Mouse (Mus musculus): ENCODE data around the gene Sptb. TPM values are rescaled to one million over a fixed set of nuclear protein-coding genes. Genes with fewer than 3 reads are reported as not detected.

Sptb gene
- polyA plus RNA-seq, 1 experiment, result 101 TPM

DNA sequence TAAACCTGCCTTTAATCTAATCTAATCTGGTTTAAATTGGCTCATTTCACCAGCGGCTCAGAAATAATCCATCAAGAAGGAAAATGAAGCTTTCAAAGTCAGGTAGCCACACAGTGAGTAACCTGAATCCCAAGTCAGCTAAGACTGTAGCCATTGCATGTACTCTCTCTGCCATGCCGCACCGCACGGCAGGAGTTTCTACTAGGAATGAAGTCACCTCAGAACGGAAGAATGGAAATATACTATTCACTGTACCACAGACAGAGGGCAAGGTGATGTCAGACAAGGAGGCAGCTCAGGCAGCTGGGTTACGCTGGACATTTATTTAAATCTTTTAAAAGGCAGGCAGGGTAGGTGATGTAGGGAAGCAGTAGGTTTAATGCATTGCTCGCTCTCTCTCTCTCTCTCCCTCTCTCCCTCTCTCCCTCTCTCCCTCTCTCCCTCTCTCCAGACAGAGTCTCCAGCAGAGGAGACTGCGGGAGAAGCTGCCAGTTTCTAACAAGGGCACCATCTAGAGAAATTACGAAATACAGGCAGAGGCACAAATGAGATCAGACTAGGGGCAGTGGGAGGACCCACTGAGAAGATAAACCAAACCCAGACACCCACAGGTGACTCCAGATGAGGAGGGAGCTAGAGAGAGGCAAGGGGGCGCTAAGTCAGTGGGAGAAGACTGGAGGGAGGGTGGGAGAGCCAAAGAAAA, 22.7 kb downstream of the Sptb start:
- Histone ChIP-seq H3K4me1 (ENCODE audit: control insufficient read depth, insufficient read depth, low read length) (peaks cover 55% of the 10 kb centered on the region), H3K4me3 (replicated peaks; ENCODE audit: insufficient read depth, low read depth, low read length) (no peak overlapping the region), H3K27me3 (ENCODE audit: control insufficient read depth, insufficient read depth, low read length) (no peaks in the 10 kb centered on the region), H3K27ac (ENCODE audit: insufficient read depth, low read length) (peak overlapping the region; percentile 90)
- TF ChIP-seq CTCF (IDR thresholded peaks at IDR 0.05; ENCODE audit: borderline replicate concordance, insufficient read depth, low read depth, low read length), result no peak
- TF ChIP-seq POLR2A (IDR thresholded peaks at IDR 0.05; ENCODE audit: borderline replicate concordance, insufficient read depth, low read length), result no peak
- WGBS, result 31% methylated on average over 10 of the region's 10 CpGs
- peak in 1 of 2 experiments; percentile 66 for DNase-seq

DNA sequence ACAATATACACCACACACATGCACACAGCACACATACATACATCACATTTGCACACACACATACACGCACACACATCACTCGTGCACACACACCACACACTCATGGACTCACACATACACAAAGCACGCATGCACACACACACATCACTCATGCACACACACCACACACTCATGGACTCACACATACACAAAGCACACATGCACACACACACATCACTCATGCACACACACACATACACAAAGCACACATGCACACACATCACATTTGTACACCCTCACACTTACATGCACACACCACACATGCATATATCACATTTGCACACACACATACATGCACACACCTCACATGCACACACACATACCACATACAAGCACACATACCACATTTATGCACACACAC, 24.7 kb downstream of the Sptb start:
- TF ChIP-seq CTCF (IDR thresholded peaks at IDR 0.05; ENCODE audit: borderline replicate concordance, insufficient read depth, low read depth, low read length) (no peak), POLR2A (IDR thresholded peaks at IDR 0.05; ENCODE audit: borderline replicate concordance, insufficient read depth, low read length) (no peak)
- WGBS, result 96% methylated on average over 3 of the region's 3 CpGs

DNA sequence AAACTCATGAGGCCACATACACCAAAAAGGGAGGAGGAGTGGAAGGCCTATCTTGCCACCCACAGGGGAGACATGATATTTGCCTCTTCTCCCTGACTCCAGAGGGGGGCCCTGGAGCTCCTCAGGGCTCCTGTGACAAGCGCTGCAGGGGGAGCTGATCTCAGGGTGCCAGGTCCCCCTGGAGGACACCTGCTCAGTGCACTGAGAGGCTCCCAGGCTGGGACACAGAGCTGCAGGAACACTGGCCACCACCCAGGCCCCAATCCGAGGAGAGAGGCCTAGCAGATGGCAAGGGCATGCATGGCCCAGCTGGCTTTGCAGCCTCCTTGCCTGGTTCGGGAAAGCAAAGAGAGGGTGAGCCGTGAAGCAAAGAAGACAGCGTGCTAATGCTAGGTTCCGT, 25.9 kb downstream of the Sptb start:
- H3K4me1 ChIP-seq (ENCODE audit: control insufficient read depth, insufficient read depth, low read length), result peaks cover 53% of the 10 kb centered on the region
- peak overlapping the region; percentile 98 for H3K27ac ChIP-seq (ENCODE audit: insufficient read depth, low read length)
- H3K4me3 ChIP-seq (replicated peaks; ENCODE audit: insufficient read depth, low read depth, low read length), result no peak overlapping the region
- no peaks in the 10 kb centered on the region for H3K27me3 ChIP-seq (ENCODE audit: control insufficient read depth, insufficient read depth, low read length)
- 4% methylated on average over 6 of the region's 6 CpGs for WGBS
- no peak for TF ChIP-seq CTCF (IDR thresholded peaks at IDR 0.05; ENCODE audit: borderline replicate concordance, insufficient read depth, low read depth, low read length)
- no peak for TF ChIP-seq POLR2A (IDR thresholded peaks at IDR 0.05; ENCODE audit: borderline replicate concordance, insufficient read depth, low read length)
- peak; percentile 90 to 91 for DNase-seq

More for the DNA sequence above, 24.7 kb downstream of the Sptb start:
- no peak overlapping the region for H3K4me3 ChIP-seq (replicated peaks; ENCODE audit: insufficient read depth, low read depth, low read length)
- DNase-seq, result no peak
- H3K27me3 ChIP-seq (ENCODE audit: control insufficient read depth, insufficient read depth, low read length), result no peaks in the 10 kb centered on the region
- peak overlapping the region; percentile 98 for H3K27ac ChIP-seq (ENCODE audit: insufficient read depth, low read length)
- H3K4me1 ChIP-seq (ENCODE audit: control insufficient read depth, insufficient read depth, low read length), result peaks cover 57% of the 10 kb centered on the region

GRCm38 (mm10) chr12:76681937-76682336, 28.4 kb downstream of the Sptb start:
- no peak overlapping the region for H3K4me3 ChIP-seq (replicated peaks; ENCODE audit: insufficient read depth, low read depth, low read length)
- DNase-seq, result no peak
- peak overlapping the region; percentile 48; the same call in 1 of the 2 replicates for H3K27ac ChIP-seq (ENCODE audit: insufficient read depth, low read length)
- no peaks in the 10 kb centered on the region for H3K27me3 ChIP-seq (ENCODE audit: control insufficient read depth, insufficient read depth, low read length)
- TF ChIP-seq POLR2A (IDR thresholded peaks at IDR 0.05; ENCODE audit: borderline replicate concordance, insufficient read depth, low read length) (no peak), CTCF (IDR thresholded peaks at IDR 0.05; ENCODE audit: borderline replicate concordance, insufficient read depth, low read depth, low read length) (no peak)
- peaks cover 42% of the 10 kb centered on the region for H3K4me1 ChIP-seq (ENCODE audit: control insufficient read depth, insufficient read depth, low read length)

DNA sequence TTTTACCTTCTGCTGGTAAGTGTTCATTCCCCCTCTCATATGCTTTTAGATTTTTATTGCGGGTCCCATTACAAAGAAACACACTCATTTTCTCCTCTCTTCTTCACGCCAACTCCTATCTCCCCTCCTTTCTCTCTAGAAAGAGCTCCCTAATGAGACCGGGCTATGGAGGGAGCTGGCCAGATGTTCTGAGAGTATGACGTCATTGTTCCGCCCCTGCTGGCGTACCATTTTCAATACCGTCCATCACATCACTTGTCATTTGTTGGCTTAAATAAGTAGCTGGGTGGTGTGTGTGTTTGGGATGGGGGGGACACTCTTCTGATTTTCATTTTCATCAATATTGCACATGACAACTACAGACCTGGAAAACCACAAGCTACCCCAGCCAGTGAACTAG, 33.3 kb downstream of the Sptb start:
- Histone ChIP-seq H3K27ac (ENCODE audit: insufficient read depth, low read length) (no peak overlapping the region), H3K27me3 (ENCODE audit: control insufficient read depth, insufficient read depth, low read length) (no peaks in the 10 kb centered on the region), H3K4me1 (ENCODE audit: control insufficient read depth, insufficient read depth, low read length) (peaks cover 24% of the 10 kb centered on the region), H3K4me3 (replicated peaks; ENCODE audit: insufficient read depth, low read depth, low read length) (no peak overlapping the region)
- no peak for DNase-seq
- 50% methylated on average over 7 of the region's 7 CpGs for WGBS
- TF ChIP-seq CTCF (IDR thresholded peaks at IDR 0.05; ENCODE audit: borderline replicate concordance, insufficient read depth, low read depth, low read length), result no peak
- no peak for TF ChIP-seq POLR2A (IDR thresholded peaks at IDR 0.05; ENCODE audit: borderline replicate concordance, insufficient read depth, low read length)

DNA sequence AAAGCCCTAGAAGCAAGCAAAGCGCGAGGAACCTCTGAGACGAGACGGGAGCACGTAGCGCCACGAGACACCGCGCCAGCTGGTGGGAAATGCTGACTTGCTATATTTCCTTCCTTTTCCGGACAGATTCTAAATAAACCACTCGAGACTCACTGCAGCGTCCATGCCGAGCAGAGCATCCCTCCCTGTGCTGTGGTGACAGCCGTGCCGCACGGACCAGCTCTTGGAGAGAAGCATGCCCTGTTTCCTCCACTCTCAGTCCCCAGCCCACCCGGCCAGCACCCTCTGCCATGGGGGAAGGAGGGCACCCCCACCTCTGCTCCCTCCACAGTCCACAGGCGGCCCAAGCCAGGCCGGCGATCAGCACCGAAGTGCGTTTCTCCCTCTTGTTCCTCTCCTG, 33.9 kb downstream of the Sptb start:
- Histone ChIP-seq H3K4me3 (replicated peaks; ENCODE audit: insufficient read depth, low read depth, low read length) (no peak overlapping the region), H3K4me1 (ENCODE audit: control insufficient read depth, insufficient read depth, low read length) (peaks cover 26% of the 10 kb centered on the region), H3K27ac (ENCODE audit: insufficient read depth, low read length) (peak overlapping the region; percentile 91), H3K27me3 (ENCODE audit: control insufficient read depth, insufficient read depth, low read length) (no peaks in the 10 kb centered on the region)
- TF ChIP-seq CTCF (IDR thresholded peaks at IDR 0.05; ENCODE audit: borderline replicate concordance, insufficient read depth, low read depth, low read length) (no peak), POLR2A (IDR thresholded peaks at IDR 0.05; ENCODE audit: borderline replicate concordance, insufficient read depth, low read length) (no peak)
- DNase-seq, result peak in 1 of 2 experiments; percentile 57
- 47% methylated on average over 22 of the region's 22 CpGs for WGBS

DNA sequence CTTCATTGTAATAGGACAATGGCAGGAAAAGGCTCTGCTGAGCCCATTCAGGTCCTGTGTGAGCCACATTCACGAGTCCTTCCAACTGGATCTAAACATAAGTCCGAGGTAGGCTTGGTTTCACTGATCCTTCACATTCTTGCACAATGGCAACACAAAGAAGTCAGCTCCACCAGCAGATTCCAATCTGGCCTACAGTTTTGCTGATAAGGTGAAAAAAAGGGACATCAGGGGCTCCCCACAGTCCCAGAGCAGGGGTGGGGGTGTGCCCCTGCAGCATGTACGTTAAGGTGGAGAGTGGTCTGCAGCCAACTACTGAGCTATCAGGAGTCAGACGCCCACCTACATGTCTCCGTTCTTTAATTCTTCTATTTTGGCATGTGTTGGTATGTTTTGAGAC, 35.0 kb downstream of the Sptb start:
- Histone ChIP-seq H3K4me3 (replicated peaks; ENCODE audit: insufficient read depth, low read depth, low read length) (no peak overlapping the region), H3K4me1 (ENCODE audit: control insufficient read depth, insufficient read depth, low read length) (peaks cover 33% of the 10 kb centered on the region), H3K27ac (ENCODE audit: insufficient read depth, low read length) (no peak overlapping the region; the same call in 1 of the 2 replicates), H3K27me3 (ENCODE audit: control insufficient read depth, insufficient read depth, low read length) (no peaks in the 10 kb centered on the region)
- DNase-seq, result no peak
- WGBS, result 56% methylated on average over 5 of the region's 5 CpGs
- TF ChIP-seq CTCF (IDR thresholded peaks at IDR 0.05; ENCODE audit: borderline replicate concordance, insufficient read depth, low read depth, low read length) (no peak), POLR2A (IDR thresholded peaks at IDR 0.05; ENCODE audit: borderline replicate concordance, insufficient read depth, low read length) (no peak)

DNA sequence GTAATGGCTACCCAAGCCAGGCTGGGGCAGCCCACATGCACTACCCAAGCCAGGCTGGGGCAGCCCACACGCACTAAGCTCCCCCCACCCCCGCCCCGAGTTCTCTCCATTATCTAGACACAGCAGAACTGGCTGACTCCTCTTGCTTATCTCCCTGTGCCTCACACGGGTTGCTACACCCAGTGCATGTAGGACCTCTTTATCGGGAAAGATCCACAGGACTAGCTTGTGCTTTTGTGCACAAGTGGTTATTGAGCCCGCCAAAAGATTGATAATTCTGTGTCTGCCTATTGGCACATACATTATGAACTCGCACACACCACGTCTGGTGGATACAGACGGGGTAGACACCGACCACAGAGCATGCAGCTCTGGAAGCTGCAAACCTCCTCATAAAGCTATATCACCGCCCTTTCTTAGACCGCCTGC, 36.5 kb downstream of the Sptb start:
- TF ChIP-seq CTCF (IDR thresholded peaks at IDR 0.05; ENCODE audit: borderline replicate concordance, insufficient read depth, low read depth, low read length) (no peak), POLR2A (IDR thresholded peaks at IDR 0.05; ENCODE audit: borderline replicate concordance, insufficient read depth, low read length) (no peak)
- WGBS, result 73% methylated on average over 12 of the region's 12 CpGs
- Histone ChIP-seq H3K4me1 (ENCODE audit: control insufficient read depth, insufficient read depth, low read length) (peaks cover 44% of the 10 kb centered on the region), H3K27me3 (ENCODE audit: control insufficient read depth, insufficient read depth, low read length) (no peaks in the 10 kb centered on the region), H3K4me3 (replicated peaks; ENCODE audit: insufficient read depth, low read depth, low read length) (no peak overlapping the region), H3K27ac (ENCODE audit: insufficient read depth, low read length) (no peak overlapping the region; the same call in 1 of the 2 replicates)
- no peak for DNase-seq

All from cerebellum, adult 2 months (tissue).